Mouse (Mus musculus): ENCODE data around the gene Myh7. TPM values are rescaled to one million over a fixed set of nuclear protein-coding genes. Genes with fewer than 3 reads are reported as not detected.
A peak's percentile ranks its signal among the peaks of the same experiment; 100 is the strongest.

Gene Myh7
- total and polyA plus RNA-seq, 3 experiments, result 0.08 TPM; not detected in 2

DNA sequence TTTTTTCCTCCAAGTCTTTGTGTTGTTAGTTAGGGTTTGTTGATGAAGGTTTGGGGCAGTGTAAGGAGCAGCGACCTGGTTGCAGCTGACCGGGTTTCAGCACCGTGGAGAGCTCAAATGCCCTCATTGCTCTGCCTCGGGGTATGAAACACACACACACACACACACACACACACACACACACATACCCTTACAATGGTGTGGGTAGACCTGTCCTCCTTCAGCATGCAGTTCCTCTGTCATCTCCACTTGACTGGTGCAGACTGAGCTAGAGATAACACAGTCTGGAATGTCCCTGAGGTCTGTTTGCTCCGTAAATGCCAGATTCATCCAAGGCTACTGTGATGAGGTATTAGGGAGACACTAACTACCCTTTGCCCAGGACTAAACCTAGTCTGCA lies 32.8 kb upstream of the Myh7 start:
- no peak overlapping the region for H3K27ac ChIP-seq (ENCODE audit: insufficient read depth, low read depth)
- in situ Hi-C loops (cut with MboI; ENCODE audit: low pct_ligation_motif_present, low pct_unique_long_range_greater_than_20kb, low sequenced_read_pairs), result no loop called here
- no peak overlapping the region for H3K4me3 ChIP-seq (replicated peaks in 1 of 3; ENCODE audit: low read depth in 2 of 3, low read length in 2 of 3, poor library complexity in 1 of 3)
- no peaks in the 10 kb centered on the region for H3K27me3 ChIP-seq (replicated peaks)
- dilution Hi-C loops (cut with MboI; ENCODE audit: extremely low pct_ligation_motif_present, extremely low pct_unique_long_range_greater_than_20kb, low sequenced_read_pairs), result no loop called here
- no peak for DNase-seq (ENCODE audit: extremely low read depth)
- no peak for TF ChIP-seq CTCF (conservative IDR thresholded peaks at IDR 0.05 in 1 of 2, IDR thresholded peaks at IDR 0.05 in 1 of 2; ENCODE audit: low read depth in 2 of 2, low read length in 2 of 2)
- TF ChIP-seq KAT2A (IDR thresholded peaks at IDR 0.05; ENCODE audit: insufficient replicate concordance, low read length), result no peak
- no peak for TF ChIP-seq ZMIZ1 (IDR thresholded peaks at IDR 0.05; ENCODE audit: low read depth, low read length)
- TF ChIP-seq ZNF384 (IDR thresholded peaks at IDR 0.05; ENCODE audit: low read depth, low read length), result no peak
- no peak for TF ChIP-seq CHD1 (IDR thresholded peaks at IDR 0.05; ENCODE audit: low read depth, low read length)
- TF ChIP-seq TCF12 (IDR thresholded peaks at IDR 0.05; ENCODE audit: low read depth, low read length), result no peak
- no peak for TF ChIP-seq UBTF (IDR thresholded peaks at IDR 0.05; ENCODE audit: low read depth, low read length)
- TF ChIP-seq ZC3H11A (IDR thresholded peaks at IDR 0.05; ENCODE audit: low read depth, low read length), result no peak
- no peak for TF ChIP-seq MAFK (IDR thresholded peaks at IDR 0.05; ENCODE audit: insufficient replicate concordance, low read length)
- TF ChIP-seq HCFC1 (IDR thresholded peaks at IDR 0.05; ENCODE audit: low read depth, low read length), result no peak
- no peak for TF ChIP-seq MXI1 (IDR thresholded peaks at IDR 0.05; ENCODE audit: low read depth, low read length)
- TF ChIP-seq USF1 (IDR thresholded peaks at IDR 0.05; ENCODE audit: low read depth, low read length), result no peak
- TF ChIP-seq ZKSCAN1 (IDR thresholded peaks at IDR 0.05; ENCODE audit: borderline replicate concordance, low read depth, low read length), result no peak
- TF ChIP-seq GABPA (IDR thresholded peaks at IDR 0.05; ENCODE audit: insufficient replicate concordance, low read depth, low read length), result no peak
- TF ChIP-seq NRF1 (IDR thresholded peaks at IDR 0.05; ENCODE audit: low read depth, low read length), result no peak
- TF ChIP-seq POLR2A (IDR thresholded peaks at IDR 0.05; ENCODE audit: low read depth, low read length), result no peak
- H3K9ac ChIP-seq (ENCODE audit: insufficient read depth, low read depth), result no peak overlapping the region
- H3K36me3 ChIP-seq (replicated peaks in 1 of 2; ENCODE audit: control insufficient read depth in 1 of 2, insufficient read depth in 1 of 2, low read length in 1 of 2), result peaks cover 32 to 43% of the 10 kb centered on the region in 2 experiments
- H3K9me3 ChIP-seq (replicated peaks; ENCODE audit: low read length), result no peaks in the 10 kb centered on the region
- no peaks in the 10 kb centered on the region for H3K4me1 ChIP-seq (ENCODE audit: control insufficient read depth in 1 of 2, insufficient read depth in 2 of 2)
- no peak overlapping the region for H3K4me2 ChIP-seq (ENCODE audit: insufficient read depth, low read depth, poor library complexity, severe bottlenecking)
- H3K79me2 ChIP-seq (replicated peaks; ENCODE audit: control insufficient read depth, extremely low read depth, insufficient read depth, poor library complexity, severe bottlenecking), result no peaks in the 10 kb centered on the region

DNA sequence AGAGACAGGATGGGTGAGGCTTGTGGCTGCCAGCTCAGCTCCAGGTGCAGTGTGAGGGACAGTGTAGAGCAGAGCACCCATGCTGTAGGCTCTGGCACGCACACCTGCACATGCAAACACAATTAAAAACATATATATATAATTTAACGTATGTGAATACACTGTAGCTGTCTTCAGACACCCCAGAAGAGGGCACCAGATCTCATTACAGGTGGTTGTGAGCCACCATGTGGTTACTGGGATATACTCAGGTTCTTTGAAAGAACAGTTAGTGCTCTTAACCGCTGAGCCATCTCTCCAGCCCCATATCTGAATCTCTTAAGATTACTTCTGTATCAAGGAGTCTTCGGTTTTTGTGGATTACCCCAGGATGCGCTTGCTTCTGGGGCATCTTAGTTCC lies 31.1 kb upstream of the Myh7 start:
- H3K9ac ChIP-seq (ENCODE audit: insufficient read depth, low read depth), result no peak overlapping the region
- no peak overlapping the region for H3K4me3 ChIP-seq (replicated peaks in 1 of 3; ENCODE audit: low read depth in 2 of 3, low read length in 2 of 3, poor library complexity in 1 of 3)
- peak in 1 of 2 experiments; percentile 59; a peak in 2 of 4 replicates for TF ChIP-seq CTCF (conservative IDR thresholded peaks at IDR 0.05 in 1 of 2, IDR thresholded peaks at IDR 0.05 in 1 of 2; ENCODE audit: low read depth in 2 of 2, low read length in 2 of 2)
- TF ChIP-seq ELF1 (IDR thresholded peaks at IDR 0.05; ENCODE audit: low read depth, low read length), result no peak
- no peak overlapping the region for H3K27ac ChIP-seq (ENCODE audit: insufficient read depth, low read depth)
- dilution Hi-C loops (cut with MboI; ENCODE audit: extremely low pct_ligation_motif_present, extremely low pct_unique_long_range_greater_than_20kb, low sequenced_read_pairs) (no loop called here), in situ Hi-C loops (cut with MboI; ENCODE audit: low pct_ligation_motif_present, low pct_unique_long_range_greater_than_20kb, low sequenced_read_pairs) (no loop called here)
- no peaks in the 10 kb centered on the region for H3K9me3 ChIP-seq (replicated peaks; ENCODE audit: low read length)
- H3K36me3 ChIP-seq (replicated peaks in 1 of 2; ENCODE audit: control insufficient read depth in 1 of 2, insufficient read depth in 1 of 2, low read length in 1 of 2), result peaks cover 49 to 61% of the 10 kb centered on the region in 2 experiments
- H3K4me2 ChIP-seq (ENCODE audit: insufficient read depth, low read depth, poor library complexity, severe bottlenecking), result no peak overlapping the region
- no peaks in the 10 kb centered on the region for H3K79me2 ChIP-seq (replicated peaks; ENCODE audit: control insufficient read depth, extremely low read depth, insufficient read depth, poor library complexity, severe bottlenecking)
- no peaks in the 10 kb centered on the region for H3K4me1 ChIP-seq (ENCODE audit: control insufficient read depth in 1 of 2, insufficient read depth in 2 of 2)
- H3K27me3 ChIP-seq (replicated peaks), result no peaks in the 10 kb centered on the region
- no peak for DNase-seq (ENCODE audit: extremely low read depth)

Measured in CH12.LX (cell line).